Mouse (Mus musculus) liver, embryonic 13.5 days (tissue): ENCODE results near the gene Gal3st4. TPM values are rescaled to one million over a fixed set of nuclear protein-coding genes. Genes with fewer than 3 reads are reported as not detected.

Source experiments
- ATAC-seq: fragments of 200-750 bp; cut with Nextera tagmentation; 2 replicates; pipeline ENCODE4 v1.8.0; 2017; ENCODE audit warnings: low read depth, mild to moderate bottlenecking, moderate number of reproducible peaks, moderate library complexity
- DNase-seq: peaks from one replicate; pipeline ENCODE4 v3.0.0; 2022
- H3K27ac ChIP-seq: fragments of 300-500 bp; sonication (generic); 2 replicates; pipeline ENCODE4 v1.5.1; 2015; ENCODE audit warnings: moderate library complexity, mild to moderate bottlenecking, inconsistent platforms
- H3K27me3 ChIP-seq: fragments of 300-500 bp; sonication (generic); 2 replicates; pipeline ENCODE4 v1.6.1; 2015; ENCODE audit warnings: mild to moderate bottlenecking, inconsistent platforms
- H3K36me3 ChIP-seq: fragments of 300-500 bp; sonication (generic); 2 replicates; pipeline ENCODE4 v1.6.1; 2015; ENCODE audit warnings: mild to moderate bottlenecking, inconsistent platforms
- H3K4me1 ChIP-seq: fragments of 300-500 bp; sonication (generic); replicated peaks from 2 replicates; pipeline ENCODE4 v1.6.1; 2015; ENCODE audit warnings: inconsistent platforms
- H3K4me2 ChIP-seq: fragments of 300-500 bp; sonication (generic); 2 replicates; pipeline ENCODE4 v1.6.1; 2015; ENCODE audit warnings: inconsistent platforms, mild to moderate bottlenecking, moderate library complexity
- H3K4me3 ChIP-seq: fragments of 300-500 bp; sonication (generic); replicated peaks from 2 replicates; pipeline ENCODE4 v1.5.1; 2015; ENCODE audit warnings: mild to moderate bottlenecking, inconsistent platforms
- H3K9ac ChIP-seq: fragments of 300-500 bp; sonication (generic); 2 replicates; pipeline ENCODE4 v1.6.1; 2015; ENCODE audit warnings: mild to moderate bottlenecking, inconsistent platforms
- H3K9me3 ChIP-seq: fragments of 300-500 bp; sonication (generic); replicated peaks from 2 replicates; pipeline ENCODE4 v1.6.1; 2016; ENCODE audit warnings: inconsistent platforms
- WGBS: fragments of 180-500 bp; shearing (Covaris S2); methylation state at CpG from one replicate; pipeline ENCODE4 v1.1.7; 2015; ENCODE audit not compliant: insufficient replicate concordance; 5-methylcytosine and 5-hydroxymethylcytosine counted together
- polyA plus RNA-seq: library from polyadenylated mRNA; unstranded; fragments of >200 nt; fragmentation: Nextera tagmentation; extraction: Ambion mirVana; gene quantifications from 2 replicates; pipeline ENCODE4 v1.2.1, GENCODE M21; 2015

Gene Gal3st4
- polyA plus RNA-seq, 1 experiment from 2014 or later: 0.23 TPM

DNA sequence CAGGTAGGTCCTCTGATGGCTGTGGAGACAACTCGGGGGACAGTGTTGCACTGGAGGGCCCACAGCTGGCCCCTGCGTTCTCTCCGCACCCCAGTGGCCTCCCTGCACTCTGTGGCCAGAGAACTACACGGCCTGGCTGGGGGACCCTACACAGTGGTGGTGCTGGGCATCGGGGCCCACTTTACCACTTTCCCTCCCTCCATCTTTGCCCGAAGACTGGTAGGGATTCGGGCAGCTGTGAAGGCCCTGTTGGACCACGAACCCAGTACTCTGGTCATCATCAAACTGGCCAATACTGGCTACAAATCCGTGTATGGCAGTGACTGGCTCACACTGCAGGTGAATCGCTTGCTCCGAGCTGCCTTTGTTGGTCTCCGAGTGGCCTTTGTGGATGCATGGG is 21.5 kb downstream of the Gal3st4 start:
- no peaks in the 10 kb centered on the region for H3K36me3 ChIP-seq
- DNase-seq (no peak), ATAC-seq (no peak)
- H3K4me2 ChIP-seq: no peak overlapping the region
- peaks cover 13% of the 10 kb centered on the region for H3K4me1 ChIP-seq
- H3K9me3 ChIP-seq: no peaks in the 10 kb centered on the region
- no peak overlapping the region for H3K9ac ChIP-seq
- no peak overlapping the region for H3K27ac ChIP-seq
- H3K4me3 ChIP-seq: no peak overlapping the region
- no peaks in the 10 kb centered on the region for H3K27me3 ChIP-seq
- 77% methylated on average over 12 of the region's 12 CpGs for WGBS

DNA sequence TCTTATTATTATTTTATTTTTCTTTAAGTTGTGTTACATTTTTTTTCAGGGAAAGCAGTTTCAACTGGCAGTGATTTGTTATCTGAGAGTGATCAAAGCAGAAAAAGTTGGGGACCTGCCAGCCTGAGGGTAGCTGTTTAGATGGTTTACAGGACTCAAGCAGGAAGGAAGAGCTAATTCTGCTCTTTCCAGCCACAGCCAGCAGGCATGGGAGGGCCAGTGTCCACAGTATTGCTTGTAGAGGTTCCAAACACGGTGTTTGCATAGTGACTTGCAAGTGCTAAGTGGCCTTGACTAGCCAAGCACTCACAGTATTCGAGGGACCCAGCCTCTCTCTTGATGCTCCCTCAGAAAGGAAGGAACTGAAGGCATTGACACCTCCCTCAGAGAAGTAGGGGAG is 31.1 kb downstream of the Gal3st4 start:
- DNase-seq: no peak

DNA sequence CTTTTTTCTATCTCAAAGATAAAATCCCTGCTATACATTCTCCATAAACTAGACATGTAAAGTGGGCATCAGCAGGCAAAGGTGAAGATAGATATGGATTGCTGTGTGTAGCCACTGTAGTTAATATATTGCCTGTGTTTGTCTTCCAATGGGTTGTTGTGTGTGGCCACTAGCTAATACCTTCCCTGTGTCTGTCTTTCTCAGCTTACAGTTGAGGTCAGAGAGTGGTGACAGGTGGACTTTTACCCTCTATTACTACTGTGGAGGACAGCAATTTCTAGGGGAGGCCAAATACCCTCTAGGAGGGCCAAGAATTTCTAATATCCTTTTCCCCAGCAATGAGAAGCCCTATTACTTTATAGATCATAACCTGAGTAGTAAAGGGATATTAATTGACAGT is 38.4 kb downstream of the Gal3st4 start:
- H3K9ac ChIP-seq: no peak overlapping the region
- DNase-seq: no peak
- H3K27me3 ChIP-seq: no peaks in the 10 kb centered on the region
- no peaks in the 10 kb centered on the region for H3K4me1 ChIP-seq
- H3K9me3 ChIP-seq: no peaks in the 10 kb centered on the region
- H3K27ac ChIP-seq: no peak overlapping the region
- H3K4me3 ChIP-seq: no peak overlapping the region
- H3K36me3 ChIP-seq: no peaks in the 10 kb centered on the region
- H3K4me2 ChIP-seq: no peak overlapping the region
- no peak for ATAC-seq

More for the DNA sequence above, 31.1 kb downstream of the Gal3st4 start:
- no peaks in the 10 kb centered on the region for H3K4me1 ChIP-seq
- ATAC-seq: no peak
- H3K4me3 ChIP-seq: no peak overlapping the region
- no peaks in the 10 kb centered on the region for H3K9me3 ChIP-seq
- H3K9ac ChIP-seq: no peak overlapping the region
- H3K27me3 ChIP-seq: no peaks in the 10 kb centered on the region
- no peaks in the 10 kb centered on the region for H3K36me3 ChIP-seq
- no peak overlapping the region for H3K27ac ChIP-seq
- WGBS: 11% methylated on average over 2 of the region's 2 CpGs
- H3K4me2 ChIP-seq: no peak overlapping the region

DNA sequence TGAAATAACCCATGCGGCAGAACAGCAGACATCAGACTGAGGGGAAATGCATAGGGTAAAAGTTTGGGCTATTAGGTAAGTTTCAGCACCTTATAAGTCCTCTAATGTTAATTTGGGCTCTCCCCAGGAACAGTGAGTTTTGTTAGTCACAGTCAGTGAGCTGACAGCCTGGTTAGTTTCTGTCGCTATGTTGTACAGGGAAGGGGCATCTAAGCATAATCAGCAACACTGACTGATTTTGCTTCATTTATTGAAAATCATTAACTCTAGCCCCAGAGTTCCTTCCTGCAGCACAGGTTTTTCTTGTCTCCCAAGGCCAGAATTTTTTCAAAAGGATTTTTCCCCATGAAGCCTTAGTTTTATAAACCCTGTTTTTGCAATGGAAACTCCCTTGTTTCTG is 38.9 kb downstream of the Gal3st4 start:
- Histone ChIP-seq H3K4me2 (no peak overlapping the region), H3K27ac (no peak overlapping the region), H3K27me3 (no peaks in the 10 kb centered on the region), H3K4me3 (no peak overlapping the region), H3K9ac (no peak overlapping the region), H3K4me1 (no peaks in the 10 kb centered on the region), H3K9me3 (no peaks in the 10 kb centered on the region), H3K36me3 (no peaks in the 10 kb centered on the region)
- DNase-seq (no peak), ATAC-seq (no peak)
- WGBS: 80% methylated on average over 2 of the region's 2 CpGs

DNA sequence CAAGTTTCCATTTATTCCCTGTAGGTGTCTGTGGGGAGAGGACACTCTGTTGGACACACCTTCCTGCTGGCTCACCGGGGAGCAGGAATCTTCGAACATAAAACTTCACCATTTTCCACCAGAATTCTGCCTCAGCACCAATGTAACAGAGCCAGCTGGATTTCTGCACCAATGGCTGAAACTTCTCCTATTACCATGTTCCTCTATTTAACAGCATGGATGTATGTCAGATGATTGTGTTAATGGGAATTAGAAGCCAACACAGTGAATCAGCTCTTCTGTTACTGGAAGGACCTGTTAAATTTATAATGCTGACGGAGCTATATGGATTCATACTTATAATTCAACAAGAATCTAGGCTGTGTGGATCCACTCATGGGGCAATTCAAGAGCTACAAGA is 43.1 kb downstream of the Gal3st4 start:
- no peak overlapping the region for H3K4me3 ChIP-seq
- ATAC-seq (no peak), DNase-seq (no peak)
- H3K9ac ChIP-seq: no peak overlapping the region
- no peaks in the 10 kb centered on the region for H3K27me3 ChIP-seq
- WGBS: 78% methylated on average over 3 of the region's 3 CpGs
- H3K4me2 ChIP-seq: no peak overlapping the region
- no peaks in the 10 kb centered on the region for H3K4me1 ChIP-seq
- no peaks in the 10 kb centered on the region for H3K36me3 ChIP-seq
- H3K27ac ChIP-seq: no peak overlapping the region
- H3K9me3 ChIP-seq: no peaks in the 10 kb centered on the region

DNA sequence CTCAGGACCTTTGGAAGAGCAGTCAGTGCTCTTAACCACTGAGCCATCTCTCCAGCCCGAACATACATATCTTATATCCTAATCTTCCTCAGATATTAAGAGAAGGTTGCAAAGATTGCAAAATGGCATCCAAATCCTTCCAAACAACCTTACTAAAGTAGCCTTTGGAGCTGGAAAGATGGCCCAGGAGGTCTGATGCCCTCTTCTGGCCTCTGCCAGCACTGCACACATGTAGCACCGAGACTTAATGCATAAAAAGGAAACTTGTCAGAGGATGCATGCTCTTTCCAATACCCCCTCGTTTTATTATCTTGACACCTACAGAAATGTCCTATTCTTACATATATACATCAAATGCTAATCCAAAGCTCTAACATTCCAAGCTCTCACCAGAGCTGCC is 44.6 kb downstream of the Gal3st4 start:
- Histone ChIP-seq H3K9ac (no peak overlapping the region), H3K27ac (no peak overlapping the region), H3K4me2 (no peak overlapping the region), H3K4me1 (no peaks in the 10 kb centered on the region), H3K27me3 (no peaks in the 10 kb centered on the region), H3K9me3 (no peaks in the 10 kb centered on the region), H3K36me3 (no peaks in the 10 kb centered on the region), H3K4me3 (no peak overlapping the region)
- 34% methylated on average over 3 of the region's 3 CpGs for WGBS
- DNase-seq (no peak), ATAC-seq (no peak)

DNA sequence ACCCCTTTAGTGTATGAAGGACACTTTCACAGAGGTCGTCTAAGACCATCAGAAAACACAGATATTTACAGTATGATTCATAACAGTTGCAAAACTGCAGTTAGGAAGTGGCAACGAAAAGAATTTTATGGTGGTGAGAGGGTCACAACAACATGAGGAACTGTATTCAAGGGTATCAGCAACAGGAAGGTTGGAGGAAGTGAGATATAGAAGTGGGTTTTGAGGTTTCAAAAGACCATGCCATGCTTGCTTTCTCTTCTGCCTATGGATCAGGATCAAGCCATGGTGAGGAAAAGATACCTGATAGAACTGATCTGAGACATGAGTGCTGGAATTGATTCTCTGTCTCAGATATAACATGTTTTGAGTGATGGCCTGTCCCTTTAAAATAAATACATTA is 45.3 kb downstream of the Gal3st4 start:
- DNase-seq: no peak
- no peak for ATAC-seq
- no peak overlapping the region for H3K4me2 ChIP-seq
- H3K4me3 ChIP-seq: no peak overlapping the region
- 5% methylated on average over 2 of the region's 2 CpGs for WGBS
- no peaks in the 10 kb centered on the region for H3K4me1 ChIP-seq
- no peaks in the 10 kb centered on the region for H3K36me3 ChIP-seq
- H3K9me3 ChIP-seq: no peaks in the 10 kb centered on the region
- H3K27ac ChIP-seq: no peak overlapping the region
- H3K27me3 ChIP-seq: no peaks in the 10 kb centered on the region
- H3K9ac ChIP-seq: no peak overlapping the region

DNA sequence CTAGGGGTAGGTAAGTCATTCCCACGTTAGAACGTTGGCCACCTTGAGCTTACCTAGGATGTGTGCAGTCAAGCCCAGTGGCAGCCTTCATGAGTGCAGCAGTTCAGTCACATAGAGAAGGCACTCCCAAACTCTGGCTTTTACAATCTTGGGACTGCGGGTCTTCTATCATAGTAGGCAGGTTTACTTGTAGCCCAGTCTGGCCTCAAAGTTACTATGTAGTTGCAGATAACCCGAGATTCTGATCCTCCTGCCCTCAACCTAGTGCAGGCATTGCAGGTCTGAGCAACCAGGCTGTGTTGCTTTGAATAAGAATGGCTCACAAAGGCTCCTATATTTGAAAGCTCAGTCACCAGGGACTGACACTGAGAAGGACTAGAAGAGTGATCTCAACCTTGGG is 46.1 kb downstream of the Gal3st4 start:
- no peak overlapping the region for H3K9ac ChIP-seq
- no peak overlapping the region for H3K4me2 ChIP-seq
- ATAC-seq: no peak
- no peaks in the 10 kb centered on the region for H3K4me1 ChIP-seq
- WGBS: 31% methylated on average over 4 of the region's 4 CpGs
- no peak overlapping the region for H3K4me3 ChIP-seq
- H3K27me3 ChIP-seq: no peaks in the 10 kb centered on the region
- no peaks in the 10 kb centered on the region for H3K36me3 ChIP-seq
- no peak for DNase-seq
- H3K27ac ChIP-seq: no peak overlapping the region
- no peaks in the 10 kb centered on the region for H3K9me3 ChIP-seq

DNA sequence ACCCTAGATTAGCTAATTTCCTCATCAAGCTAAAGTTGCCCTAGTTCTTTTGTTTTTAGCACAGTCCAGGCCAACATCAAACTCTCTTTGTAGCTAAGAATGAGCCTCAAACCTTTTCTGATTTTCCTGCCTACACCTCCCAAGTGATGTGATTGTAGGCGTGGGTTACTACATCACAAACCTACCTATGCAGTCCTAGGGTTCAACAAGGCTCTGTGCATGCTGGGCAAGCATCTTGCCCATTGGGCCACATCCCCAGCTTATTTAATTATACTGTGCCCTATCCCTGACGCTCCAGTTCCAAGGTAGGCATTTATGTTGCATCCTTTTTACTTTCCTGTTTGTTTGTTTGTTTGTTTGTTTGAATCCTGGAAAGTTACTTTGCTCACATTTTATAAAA is 46.9 kb downstream of the Gal3st4 start, which contains the start of gene Nxpe5:
TSS of gene Nxpe5 (plus strand) at position 199 of the 400 bp plus-strand sequence.
- 48% methylated on average over 2 of the region's 2 CpGs for WGBS
- no peak within 1 kb of the TSS for H3K9ac ChIP-seq
- H3K4me1 ChIP-seq: no peaks in the 10 kb centered on the region
- no peaks in the 10 kb centered on the region for H3K9me3 ChIP-seq
- no peak within 1 kb of the TSS for H3K27ac ChIP-seq
- H3K36me3 ChIP-seq: no peaks in the 10 kb centered on the region
- ATAC-seq (no peak), DNase-seq (no peak)
- H3K27me3 ChIP-seq: no peaks in the 10 kb centered on the region
- H3K4me3 ChIP-seq: no peak within 1 kb of the TSS
- H3K4me2 ChIP-seq: no peak within 1 kb of the TSS

DNA sequence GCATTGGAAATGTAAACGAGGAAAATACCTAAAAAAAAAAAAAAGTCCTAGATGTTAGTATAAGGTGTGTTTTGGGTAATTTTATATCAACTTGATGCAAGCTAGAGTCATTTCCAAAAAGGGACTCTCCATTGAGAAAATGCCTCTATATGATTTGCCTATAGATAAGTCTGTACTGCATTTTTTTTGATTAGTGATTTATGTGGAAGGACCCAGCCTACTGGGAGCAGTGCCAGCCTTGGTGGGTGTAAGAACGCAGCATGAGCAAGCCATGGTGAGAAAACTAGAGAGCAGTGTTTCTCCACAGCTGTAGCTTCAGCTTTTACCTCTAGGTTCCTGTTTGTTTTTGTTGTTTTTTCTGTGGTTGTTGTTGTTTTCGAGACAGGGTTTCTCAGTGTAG is 49.4 kb downstream of the Gal3st4 start:
- no peak overlapping the region for H3K9ac ChIP-seq
- no peak overlapping the region for H3K4me3 ChIP-seq
- DNase-seq (no peak), ATAC-seq (no peak)
- H3K36me3 ChIP-seq: no peaks in the 10 kb centered on the region
- no peak overlapping the region for H3K4me2 ChIP-seq
- H3K9me3 ChIP-seq: no peaks in the 10 kb centered on the region
- no peaks in the 10 kb centered on the region for H3K27me3 ChIP-seq
- 46% methylated on average over 3 of the region's 3 CpGs for WGBS
- no peaks in the 10 kb centered on the region for H3K4me1 ChIP-seq
- no peak overlapping the region for H3K27ac ChIP-seq

DNA sequence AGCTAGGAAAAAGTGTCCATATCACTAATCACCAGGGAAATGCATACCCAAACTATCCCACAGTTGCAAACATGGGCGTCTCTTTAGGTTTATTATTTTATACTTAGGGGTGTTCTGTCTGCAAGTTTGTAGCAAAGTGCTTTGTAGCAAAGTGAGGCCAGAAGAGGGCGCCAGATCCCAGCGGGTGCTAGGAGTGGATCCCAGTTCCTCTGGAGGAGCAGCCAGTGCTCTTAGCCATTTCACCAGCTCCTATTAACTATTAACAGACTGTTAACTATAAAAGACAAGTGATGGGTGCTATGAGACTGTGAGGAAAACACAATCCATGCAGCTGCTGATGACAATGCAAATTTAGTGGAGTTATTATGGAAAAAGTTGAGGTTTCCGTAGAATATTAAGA is 50.5 kb downstream of the Gal3st4 start:
- ATAC-seq (0 out of 2 replicates have a peak, but pooled peaks have one; percentile 36), DNase-seq (peak; percentile 51)
- Histone ChIP-seq H3K27me3 (no peaks in the 10 kb centered on the region), H3K9me3 (0 out of 2 replicates have a peak, but pooled peaks cover 4% of the 10 kb centered on the region), H3K4me2 (no peak overlapping the region), H3K27ac (no peak overlapping the region), H3K36me3 (no peaks in the 10 kb centered on the region), H3K9ac (no peak overlapping the region), H3K4me3 (no peak overlapping the region), H3K4me1 (no peaks in the 10 kb centered on the region)
- 21% methylated on average over 4 of the region's 4 CpGs for WGBS

DNA sequence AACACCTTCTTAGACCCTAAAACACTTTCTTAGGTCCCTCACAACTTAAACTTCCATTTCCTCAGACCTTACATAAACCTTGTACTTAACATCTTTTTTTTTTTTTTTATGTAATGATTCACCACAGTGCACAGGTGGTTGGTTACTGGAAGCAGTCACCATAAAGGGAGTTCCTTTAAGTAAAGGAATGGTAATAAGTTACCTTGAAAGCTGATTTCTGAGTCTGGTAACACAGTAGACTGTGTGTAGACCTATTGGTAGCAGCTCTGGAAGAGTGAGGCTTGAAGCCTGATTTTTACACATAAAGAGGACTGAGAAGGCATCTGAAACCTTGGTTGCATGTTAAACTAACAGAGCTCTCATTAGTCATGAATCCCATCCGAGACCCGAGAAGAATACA is 52.8 kb downstream of the Gal3st4 start:
- 34% methylated on average over 2 of the region's 2 CpGs for WGBS
- no peaks in the 10 kb centered on the region for H3K4me1 ChIP-seq
- no peak for ATAC-seq
- H3K4me3 ChIP-seq: no peak overlapping the region
- no peak overlapping the region for H3K4me2 ChIP-seq
- no peaks in the 10 kb centered on the region for H3K36me3 ChIP-seq
- H3K27ac ChIP-seq: no peak overlapping the region
- no peak overlapping the region for H3K9ac ChIP-seq
- H3K9me3 ChIP-seq: peaks cover 22% of the 10 kb centered on the region
- no peak for DNase-seq
- H3K27me3 ChIP-seq: no peaks in the 10 kb centered on the region
